Mouse (Mus musculus) CH12.LX (cell line): ENCODE data around the gene Tshz2. TPM values are rescaled to one million over a fixed set of nuclear protein-coding genes. Genes with fewer than 3 reads are reported as not detected.

Experiments used
- DNase-seq: peaks from one replicate; pipeline ENCODE4 v3.0.0-alpha.2; 2013; ENCODE audit errors: extremely low read depth
- H3K27ac ChIP-seq: 2 replicates; pipeline ENCODE4 v1.5.1; 2012; ENCODE audit warnings: low read depth, mild to moderate bottlenecking, control low read depth, moderate library complexity; ENCODE audit not compliant: insufficient read depth
- H3K27me3 ChIP-seq: replicated peaks from 2 replicates; pipeline ENCODE3; 2012; ENCODE audit warnings: inconsistent platforms
- H3K36me3 ChIP-seq, 2 experiments: replicated peaks in 1 of 2; 2 replicates each; pipeline versions ENCODE3 to v1.6.1; 2012; ENCODE audit warnings: inconsistent platforms in 1 of 2, low read length in 1 of 2, mild to moderate bottlenecking in 1 of 2, mixed read lengths in 1 of 2, moderate library complexity in 1 of 2; ENCODE audit not compliant: control insufficient read depth in 1 of 2, insufficient read depth in 1 of 2
- H3K4me1 ChIP-seq, 2 experiments: 2 replicates each; pipeline ENCODE4 v1.6.1; 2012; ENCODE audit warnings: inconsistent platforms in 1 of 2, moderate library complexity in 1 of 2; ENCODE audit not compliant: insufficient read depth in 2 of 2, control insufficient read depth in 1 of 2
- H3K4me2 ChIP-seq: 2 replicates; pipeline ENCODE4 v1.6.1; 2012; ENCODE audit warnings: low read depth, mild to moderate bottlenecking, control low read depth; ENCODE audit not compliant: poor library complexity, insufficient read depth, severe bottlenecking
- H3K4me3 ChIP-seq, 3 experiments: fragments of 150-350 bp in 1 of 3; sonication (generic) in 1 of 3; replicated peaks in 1 of 3; 2 replicates each; pipeline versions ENCODE3 to v1.5.1; 2011 to 2012; ENCODE audit warnings: low read depth in 2 of 3, low read length in 2 of 3, mild to moderate bottlenecking in 2 of 3, moderate library complexity in 2 of 3, control low read depth in 1 of 3, improper control_type of control experiment in 1 of 3, inconsistent platforms in 1 of 3, mixed read lengths in 1 of 3; ENCODE audit not compliant: poor library complexity in 1 of 3
- H3K79me2 ChIP-seq: replicated peaks from 2 replicates; pipeline ENCODE4 v1.6.1; 2012; ENCODE audit warnings: mild to moderate bottlenecking, moderate library complexity; ENCODE audit not compliant: control insufficient read depth, poor library complexity, insufficient read depth, severe bottlenecking; ENCODE audit errors: extremely low read depth
- H3K9ac ChIP-seq: 2 replicates; pipeline ENCODE4 v1.6.1; 2012; ENCODE audit warnings: low read depth, mild to moderate bottlenecking, control low read depth, moderate library complexity; ENCODE audit not compliant: insufficient read depth
- H3K9me3 ChIP-seq: replicated peaks from 2 replicates; pipeline ENCODE3; 2012; ENCODE audit warnings: low read length, inconsistent platforms, mixed read lengths
- CHD2 ChIP-seq: IDR thresholded peaks from 2 replicates; pipeline ENCODE4 v1.6.1; 2011; ENCODE audit warnings: low read length, improper control_type of control experiment
- CTCF ChIP-seq, 2 experiments: IDR thresholded peaks in 1 of 2; conservative IDR thresholded peaks in 1 of 2; 2 replicates each; pipeline ENCODE4 v1.5.1; 2011 to 2012; ENCODE audit warnings: low read depth in 2 of 2, low read length in 2 of 2, improper control_type of control experiment in 1 of 2, inconsistent platforms in 1 of 2, mild to moderate bottlenecking in 1 of 2, moderate library complexity in 1 of 2
- E2F4 ChIP-seq: IDR thresholded peaks from 2 replicates; pipeline ENCODE4 v1.6.1; 2011; ENCODE audit warnings: low read depth, low read length, improper control_type of control experiment; ENCODE audit not compliant: insufficient replicate concordance
- ELF1 ChIP-seq: IDR thresholded peaks from 2 replicates; pipeline ENCODE4 v1.6.1; 2014; ENCODE audit warnings: low read depth, mild to moderate bottlenecking, inconsistent platforms, low read length, improper control_type of control experiment
- EP300 ChIP-seq: IDR thresholded peaks from 2 replicates; pipeline ENCODE4 v1.6.1; 2011; ENCODE audit warnings: low read length, improper control_type of control experiment
- GABPA ChIP-seq: IDR thresholded peaks from 2 replicates; pipeline ENCODE4 v1.6.1; 2012; ENCODE audit warnings: low read depth, low read length, improper control_type of control experiment, inconsistent platforms; ENCODE audit not compliant: insufficient replicate concordance
- HCFC1 ChIP-seq: IDR thresholded peaks from 2 replicates; pipeline ENCODE4 v1.6.1; 2012; ENCODE audit warnings: low read depth, mild to moderate bottlenecking, inconsistent platforms, low read length, improper control_type of control experiment
- IRF4 ChIP-seq: IDR thresholded peaks from 2 replicates; pipeline ENCODE4 v1.6.1; 2014; ENCODE audit warnings: low read depth, mild to moderate bottlenecking, inconsistent platforms, low read length, improper control_type of control experiment
- JUND ChIP-seq: conservative IDR thresholded peaks from 2 replicates; pipeline ENCODE4 v1.6.1; 2011; ENCODE audit warnings: low read depth, low read length, improper control_type of control experiment
- KAT2A ChIP-seq: IDR thresholded peaks from 2 replicates; pipeline ENCODE4 v1.6.1; 2012; ENCODE audit warnings: low read length, improper control_type of control experiment, inconsistent platforms; ENCODE audit not compliant: insufficient replicate concordance
- MAFK ChIP-seq: IDR thresholded peaks from 2 replicates; pipeline ENCODE4 v1.6.1; 2011; ENCODE audit warnings: low read length, improper control_type of control experiment; ENCODE audit not compliant: insufficient replicate concordance
- MEF2A ChIP-seq: IDR thresholded peaks from 2 replicates; pipeline ENCODE4 v1.6.1; 2014; ENCODE audit warnings: low read depth, mild to moderate bottlenecking, inconsistent platforms, low read length, improper control_type of control experiment, borderline replicate concordance
- MXI1 ChIP-seq: IDR thresholded peaks from 2 replicates; pipeline ENCODE4 v1.6.1; 2011; ENCODE audit warnings: mild to moderate bottlenecking, low read depth, low read length, improper control_type of control experiment
- NRF1 ChIP-seq: IDR thresholded peaks from 2 replicates; pipeline ENCODE4 v1.6.1; 2014; ENCODE audit warnings: low read depth, mild to moderate bottlenecking, inconsistent platforms, low read length, improper control_type of control experiment, moderate library complexity
- PAX5 ChIP-seq: IDR thresholded peaks from 2 replicates; pipeline ENCODE4 v1.6.1; 2012; ENCODE audit warnings: low read length, inconsistent platforms, mixed read lengths
- POLR2A ChIP-seq: IDR thresholded peaks from 2 replicates; pipeline ENCODE4 v1.6.1; 2011; ENCODE audit warnings: low read depth, mild to moderate bottlenecking, improper control_type of control experiment, low read length
- POLR2AphosphoS2 ChIP-seq: IDR thresholded peaks from 2 replicates; pipeline ENCODE4 v1.6.1; 2011; ENCODE audit warnings: low read depth, low read length, improper control_type of control experiment
- RAD21 ChIP-seq: IDR thresholded peaks from 2 replicates; pipeline ENCODE4 v1.6.1; 2011; ENCODE audit warnings: low read depth, mild to moderate bottlenecking, low read length, improper control_type of control experiment, moderate library complexity
- RCOR1 ChIP-seq: conservative IDR thresholded peaks from 2 replicates; pipeline ENCODE4 v1.6.1; 2012; ENCODE audit warnings: low read depth, mild to moderate bottlenecking, inconsistent platforms, low read length, improper control_type of control experiment
- SMC3 ChIP-seq: IDR thresholded peaks from 2 replicates; pipeline ENCODE4 v1.6.1; 2011; ENCODE audit warnings: low read depth, low read length, improper control_type of control experiment
- TCF12 ChIP-seq: IDR thresholded peaks from 2 replicates; pipeline ENCODE4 v1.6.1; 2014; ENCODE audit warnings: low read depth, mild to moderate bottlenecking, inconsistent platforms, low read length, improper control_type of control experiment
- UBTF ChIP-seq: IDR thresholded peaks from 2 replicates; pipeline ENCODE4 v1.6.1; 2012; ENCODE audit warnings: low read depth, mild to moderate bottlenecking, inconsistent platforms, low read length, improper control_type of control experiment, moderate library complexity
- ZC3H11A ChIP-seq: IDR thresholded peaks from 2 replicates; pipeline ENCODE4 v1.6.1; 2012; ENCODE audit warnings: low read depth, mild to moderate bottlenecking, inconsistent platforms, low read length, improper control_type of control experiment
- ZKSCAN1 ChIP-seq: IDR thresholded peaks from 2 replicates; pipeline ENCODE4 v1.6.1; 2012; ENCODE audit warnings: low read depth, inconsistent platforms, low read length, improper control_type of control experiment, borderline replicate concordance
- ZNF384 ChIP-seq: IDR thresholded peaks from 2 replicates; pipeline ENCODE4 v1.6.1; 2012; ENCODE audit warnings: low read depth, low read length, improper control_type of control experiment, inconsistent platforms
- dilution Hi-C: fragments of 300-500 bp; cut with MboI; formaldehyde crosslinking; loops from 2 replicates; pipeline ENCODE4 v1.14.3; 2020; ENCODE audit warnings: low sequenced_read_pairs; ENCODE audit not compliant: extremely low pct_unique_long_range_greater_than_20kb, extremely low pct_ligation_motif_present
- in situ Hi-C: fragments of 300-500 bp; cut with MboI; formaldehyde crosslinking; loops from 3 replicates; pipeline ENCODE4 v1.14.3; 2019; ENCODE audit warnings: low sequenced_read_pairs, low pct_ligation_motif_present, low pct_unique_long_range_greater_than_20kb, mixed read lengths
- polyA plus RNA-seq: library from polyadenylated mRNA; unstranded; fragments of >175 nt; gene quantifications from 2 replicates; pipeline ENCODE4 v1.2.1, GENCODE M21; 2012; ENCODE audit warnings: low read depth; ENCODE audit not compliant: insufficient read length
- total RNA-seq, 2 experiments: library from RNA; depleted of rRNA; stranded (reverse); fragments of 300-350 nt in 1 of 2; fragments of >200 nt in 1 of 2; gene quantifications; 2 replicates each; pipeline ENCODE4 v1.2.3; 2012 to 2014

Gene Tshz2
- total and polyA plus RNA-seq, 3 experiments, result not detected

DNA sequence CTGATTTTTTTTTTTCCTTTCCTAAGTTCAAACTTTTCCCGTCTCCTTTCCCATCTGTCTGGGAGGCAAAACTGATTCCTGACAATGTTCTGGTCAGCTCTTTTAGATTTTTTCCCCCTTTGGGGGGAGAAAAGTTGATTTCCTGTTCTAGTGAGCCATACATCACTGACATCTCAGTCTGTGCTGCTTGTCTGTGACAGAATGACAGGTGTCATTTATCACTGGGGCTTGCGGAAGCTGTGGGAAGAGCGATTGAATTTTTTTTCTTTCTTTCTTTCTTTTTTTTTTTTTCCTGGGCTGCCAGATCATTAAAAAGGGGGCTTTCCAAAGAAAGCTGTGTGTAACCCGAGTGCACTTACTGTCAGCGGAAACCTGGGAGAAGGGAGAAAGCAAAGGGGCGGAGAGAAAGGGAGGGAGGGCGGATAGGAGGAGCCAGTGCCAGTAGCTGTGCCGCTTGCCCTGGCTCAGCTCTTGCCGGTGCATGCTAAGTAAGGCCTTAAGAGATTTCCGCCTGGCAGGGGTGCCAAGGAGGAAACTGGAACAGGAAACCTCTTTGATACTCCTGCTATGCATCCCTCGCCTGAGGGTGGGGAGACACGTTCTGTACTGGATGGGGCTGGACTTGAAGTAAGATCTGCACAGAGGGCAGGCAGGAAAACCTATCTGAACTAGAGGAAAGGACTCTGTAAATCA lies 157.8 kb downstream of the Tshz2 start:
- Histone ChIP-seq H3K9me3 (peaks cover 84% of the 10 kb centered on the region), H3K36me3 (no peaks in the 10 kb centered on the region), H3K27me3 (no peaks in the 10 kb centered on the region), H3K4me2 (no peak overlapping the region), H3K4me1 (no peaks in the 10 kb centered on the region), H3K27ac (no peak overlapping the region), H3K4me3 (no peak overlapping the region), H3K9ac (no peak overlapping the region), H3K79me2 (no peaks in the 10 kb centered on the region)
- in situ Hi-C loops, result no loop called here
- dilution Hi-C loops, result no loop called here
- no peak for TF ChIP-seq RAD21
- no peak for TF ChIP-seq CHD2
- TF ChIP-seq CTCF (conservative IDR thresholded peaks at IDR 0.05 in 1 of 2, IDR thresholded peaks at IDR 0.05 in 1 of 2; ENCODE audit: low read depth in 2 of 2, low read length in 2 of 2), result no peak
- TF ChIP-seq POLR2A, result no peak
- TF ChIP-seq ELF1, result no peak
- TF ChIP-seq RCOR1, result no peak
- no peak for TF ChIP-seq GABPA
- no peak for TF ChIP-seq SMC3
- no peak for TF ChIP-seq ZNF384
- TF ChIP-seq HCFC1, result no peak
- no peak for TF ChIP-seq E2F4
- no peak for TF ChIP-seq ZKSCAN1
- DNase-seq, result no peak

DNA sequence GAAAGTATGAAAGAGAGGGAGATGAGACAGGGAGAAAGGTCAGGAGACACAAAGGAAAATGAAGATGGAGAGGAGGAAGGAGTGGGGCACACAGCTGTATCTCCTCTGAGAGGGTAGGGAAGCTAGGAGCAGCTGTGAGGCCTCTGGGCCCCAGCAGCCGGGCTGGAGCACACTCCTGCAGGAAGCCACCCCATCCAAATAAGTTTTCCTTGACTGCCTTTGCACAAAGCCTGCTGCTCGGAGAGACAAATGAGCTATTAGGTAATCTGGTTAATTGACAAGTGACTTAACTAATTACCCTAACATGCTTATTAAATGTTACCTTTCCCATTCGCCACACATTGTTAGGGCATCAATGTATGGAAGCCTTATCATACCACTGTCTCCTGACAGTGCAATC lies 159.9 kb downstream of the Tshz2 start:
- Histone ChIP-seq H3K27ac (no peak overlapping the region), H3K9ac (no peak overlapping the region), H3K9me3 (peaks cover 85% of the 10 kb centered on the region), H3K4me3 (no peak overlapping the region), H3K4me2 (no peak overlapping the region), H3K27me3 (no peaks in the 10 kb centered on the region), H3K36me3 (no peaks in the 10 kb centered on the region), H3K4me1 (no peaks in the 10 kb centered on the region), H3K79me2 (no peaks in the 10 kb centered on the region)
- in situ Hi-C loops (no loop called here), dilution Hi-C loops (no loop called here)
- DNase-seq, result no peak
- TF ChIP-seq ELF1 (no peak), PAX5 (no peak), HCFC1 (no peak), MEF2A (no peak), TCF12 (no peak), NRF1 (no peak), E2F4 (no peak), ZC3H11A (no peak), ZKSCAN1 (no peak), UBTF (no peak), EP300 (no peak), IRF4 (no peak), CTCF (conservative IDR thresholded peaks at IDR 0.05 in 1 of 2, IDR thresholded peaks at IDR 0.05 in 1 of 2; ENCODE audit: low read depth in 2 of 2, low read length in 2 of 2) (no peak), RCOR1 (no peak), POLR2AphosphoS2 (no peak), JUND (no peak), MXI1 (no peak), MAFK (no peak), KAT2A (no peak)
- TF ChIP-seq, all 38 proteins: peak for 0
